Mouse (Mus musculus) frontal cortex, adult 2 months (tissue): ENCODE measurements around the gene Dchs2. TPM values are rescaled to one million over a fixed set of nuclear protein-coding genes. Genes with fewer than 3 reads are reported as not detected.

ENCODE experiments used
- DNase-seq, 2 experiments: peaks; one replicate each; pipeline ENCODE4 v3.0.0; 2022; ENCODE audit warnings: low spot score in 1 of 2; ENCODE audit errors: extremely low spot score in 1 of 2
- polyA plus RNA-seq: library from polyadenylated mRNA; depleted of rRNA; stranded (reverse); fragments of >200 nt; gene quantifications from 2 replicates; pipeline ENCODE4 v1.2.3, GENCODE M21; 2012

The Dchs2 gene
- polyA plus RNA-seq, 1 experiment, result 0.64 TPM

- DNase-seq, result peak in 1 of 2 experiments; percentile 44
Observed at GRCm38 (mm10) chr3:83148055-83148447, 20.3 kb downstream of the Dchs2 start.

GRCm38 (mm10) chr3:83148508-83148907 is 20.8 kb downstream of the Dchs2 start:
- no peak for DNase-seq

GRCm38 (mm10) chr3:83155600-83155999 is 27.9 kb downstream of the Dchs2 start:
- DNase-seq, result no peak

- no peak for DNase-seq
Observed at GRCm38 (mm10) chr3:83156165-83156564, 28.4 kb downstream of the Dchs2 start.

GRCm38 (mm10) chr3:83161542-83162231 is 33.9 kb downstream of the Dchs2 start:
- no peak for DNase-seq

- no peak for DNase-seq
Observed at GRCm38 (mm10) chr3:83163676-83164075, 35.9 kb downstream of the Dchs2 start.

GRCm38 (mm10) chr3:83185527-83185926 is 57.8 kb downstream of the Dchs2 start:
- DNase-seq, result no peak

- no peak for DNase-seq
Observed at GRCm38 (mm10) chr3:83191271-83191670, 63.5 kb downstream of the Dchs2 start.

GRCm38 (mm10) chr3:83192401-83192800 is 64.7 kb downstream of the Dchs2 start:
- DNase-seq, result no peak

GRCm38 (mm10) chr3:83194911-83195310 is 67.2 kb downstream of the Dchs2 start:
- no peak for DNase-seq

- no peak for DNase-seq
Observed at GRCm38 (mm10) chr3:83201286-83201980, 73.7 kb downstream of the Dchs2 start.

- DNase-seq, result no peak
Observed at GRCm38 (mm10) chr3:83205073-83205668, 77.4 kb downstream of the Dchs2 start.

GRCm38 (mm10) chr3:83209646-83210045 is 81.9 kb downstream of the Dchs2 start:
- DNase-seq, result no peak

GRCm38 (mm10) chr3:83210210-83210609 is 82.5 kb downstream of the Dchs2 start:
- DNase-seq, result no peak

GRCm38 (mm10) chr3:83211939-83212338 is 84.2 kb downstream of the Dchs2 start:
- no peak for DNase-seq

- peak; percentile 8 to 43 for DNase-seq
Observed at GRCm38 (mm10) chr3:83212578-83212977, 84.8 kb downstream of the Dchs2 start.

GRCm38 (mm10) chr3:83218059-83218458 is 90.3 kb downstream of the Dchs2 start:
- no peak for DNase-seq

- peak; percentile 46 to 67 for DNase-seq
Observed at GRCm38 (mm10) chr3:83220101-83220500, 92.4 kb downstream of the Dchs2 start.

- peak; percentile 22 to 67 for DNase-seq
Observed at GRCm38 (mm10) chr3:83222125-83222524, 94.4 kb downstream of the Dchs2 start.

- DNase-seq, result no peak
Observed at GRCm38 (mm10) chr3:83228383-83228782, 100.6 kb downstream of the Dchs2 start.

GRCm38 (mm10) chr3:83230326-83230725 is 102.6 kb downstream of the Dchs2 start:
- DNase-seq, result no peak

- DNase-seq, result no peak
Observed at GRCm38 (mm10) chr3:83234457-83234856, 106.7 kb downstream of the Dchs2 start.
